Mouse (Mus musculus) E14TG2a.4 (cell line): ENCODE measurements around the gene 2410004B18Rik.

Source experiments
- H3K27me3 ChIP-seq: 2 replicates; pipeline ENCODE4 v1.6.1; 2014; ENCODE audit warnings: low read length, control low read depth; ENCODE audit not compliant: insufficient read depth
- H3K36me3 ChIP-seq: 2 replicates; pipeline ENCODE4 v1.6.1; 2014; ENCODE audit warnings: low read length, control low read depth; ENCODE audit not compliant: insufficient read depth
- H3K4me1 ChIP-seq: replicated peaks from 2 replicates; pipeline ENCODE4 v1.6.1; 2014; ENCODE audit warnings: low read depth, low read length, control low read depth
- H3K4me3 ChIP-seq: replicated peaks from 2 replicates; pipeline ENCODE4 v1.5.1; 2014; ENCODE audit warnings: mild to moderate bottlenecking, low read length
- H3K9me3 ChIP-seq: 2 replicates; pipeline ENCODE4 v1.6.1; 2014; ENCODE audit warnings: low read length, control low read depth
- CTCF ChIP-seq: conservative IDR thresholded peaks from 2 replicates; pipeline ENCODE4 v1.5.1; 2014; ENCODE audit warnings: low read length
- NANOG ChIP-seq: IDR thresholded peaks from 2 replicates; pipeline ENCODE4 v1.6.1; 2014; ENCODE audit warnings: borderline replicate concordance, low read length, mixed read lengths
- POU5F1 ChIP-seq: IDR thresholded peaks from 2 replicates; pipeline ENCODE4 v1.6.1; 2014; ENCODE audit warnings: low read length, borderline replicate concordance

2410004B18Rik gene

DNA sequence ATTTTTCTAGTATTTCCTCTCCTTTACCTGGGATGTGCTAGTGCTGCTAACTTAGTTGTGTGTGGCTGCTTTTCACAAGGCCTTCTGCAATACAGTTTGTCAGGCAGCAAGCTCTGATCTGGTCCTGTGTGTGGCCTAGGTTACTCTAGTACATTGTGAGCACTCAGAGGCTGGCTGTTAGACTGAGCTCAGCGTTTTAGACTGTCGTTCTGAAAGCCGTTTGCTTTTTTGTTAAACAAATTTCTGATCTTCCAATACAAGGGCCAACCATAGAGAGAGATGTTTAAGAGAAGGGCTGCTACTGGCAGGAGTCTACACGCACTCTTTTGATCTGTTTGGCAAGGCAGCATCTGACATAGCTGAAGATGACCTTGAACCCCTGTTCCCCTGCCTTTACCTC lies 2.2 kb downstream of the 2410004B18Rik start:
- H3K4me1 ChIP-seq: peaks cover 36% of the 10 kb centered on the region
- TF ChIP-seq POU5F1: no peak
- peak; percentile 63; the same call in 1 of the 2 replicates for TF ChIP-seq NANOG
- no peak for TF ChIP-seq CTCF
- no peak overlapping the region; the same call in 1 of the 2 replicates for H3K4me3 ChIP-seq
- H3K27me3 ChIP-seq: no peaks in the 10 kb centered on the region
- H3K36me3 ChIP-seq: peaks cover 57% of the 10 kb centered on the region
- no peaks in the 10 kb centered on the region for H3K9me3 ChIP-seq

DNA sequence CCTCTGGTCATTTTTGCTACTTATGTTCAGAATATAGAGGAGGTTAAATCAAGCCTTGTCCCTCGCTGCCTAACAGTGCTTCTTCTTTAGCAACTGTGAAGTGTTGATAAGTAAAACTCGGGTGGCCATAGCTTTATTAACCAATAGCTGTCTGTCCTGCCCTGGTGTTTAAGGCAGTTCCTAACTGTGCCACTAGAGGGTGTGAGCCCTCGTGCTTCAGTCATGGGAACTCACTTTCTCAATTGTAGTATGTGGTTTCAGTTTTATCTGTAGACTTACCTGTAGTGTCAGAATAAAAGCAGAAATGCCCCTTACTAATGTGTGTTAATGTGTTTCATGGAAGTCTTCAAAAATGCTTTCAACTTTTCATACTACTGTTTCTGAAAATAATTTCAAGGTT lies 4.2 kb downstream of the 2410004B18Rik start:
- Histone ChIP-seq H3K27me3 (no peaks in the 10 kb centered on the region), H3K9me3 (no peaks in the 10 kb centered on the region), H3K4me1 (peaks cover 41% of the 10 kb centered on the region), H3K36me3 (peaks cover 62% of the 10 kb centered on the region), H3K4me3 (no peak overlapping the region)
- peak; percentile 97 for TF ChIP-seq CTCF
- TF ChIP-seq NANOG: no peak
- TF ChIP-seq POU5F1: no peak

DNA sequence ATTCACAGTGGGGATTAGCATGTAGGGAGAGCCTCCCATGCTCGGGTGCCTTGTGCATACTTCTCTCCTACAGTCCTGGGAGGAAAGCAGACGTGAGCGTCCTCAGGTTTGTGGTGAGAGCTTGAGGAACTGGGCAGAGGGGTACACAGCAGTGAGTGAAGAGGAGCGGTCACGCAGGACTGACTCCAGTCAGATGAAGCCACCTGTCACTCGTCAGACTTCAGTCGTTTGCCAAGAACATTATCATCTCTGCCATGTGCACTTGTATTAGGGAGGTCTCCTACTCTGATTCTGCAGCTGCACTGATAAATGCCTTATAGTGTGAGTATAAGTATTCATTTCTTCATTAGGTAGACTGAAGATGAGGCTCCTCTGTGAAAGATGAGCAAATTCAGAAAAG lies 6.5 kb downstream of the 2410004B18Rik start:
- Histone ChIP-seq H3K4me3 (no peak overlapping the region), H3K36me3 (peaks cover 56% of the 10 kb centered on the region), H3K27me3 (no peaks in the 10 kb centered on the region), H3K9me3 (no peaks in the 10 kb centered on the region), H3K4me1 (peaks cover 28% of the 10 kb centered on the region)
- no peak for TF ChIP-seq POU5F1
- TF ChIP-seq CTCF: no peak
- no peak for TF ChIP-seq NANOG

DNA sequence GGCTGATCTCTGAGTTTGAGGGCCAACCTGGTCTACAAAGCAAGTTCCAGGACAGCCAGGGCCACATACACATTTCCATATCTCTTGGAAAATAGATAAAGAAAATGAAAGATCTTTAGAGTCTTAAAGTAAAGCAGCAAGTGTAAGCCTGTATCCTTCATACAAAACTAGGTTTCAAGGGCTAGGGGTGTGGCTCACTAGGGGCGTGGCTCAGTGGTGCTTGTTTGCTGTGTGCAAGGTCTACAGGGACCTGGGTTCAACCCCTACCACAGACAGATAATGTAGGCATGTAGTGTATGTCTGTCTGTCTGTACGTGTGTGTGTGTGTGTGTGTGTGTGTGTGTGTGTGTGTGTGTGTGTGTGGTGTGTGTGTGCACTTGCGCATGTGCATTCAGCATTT lies 8.1 kb downstream of the 2410004B18Rik start:
- TF ChIP-seq POU5F1 (no peak), CTCF (no peak), NANOG (no peak)
- Histone ChIP-seq H3K4me3 (no peak overlapping the region), H3K27me3 (peaks cover 11% of the 10 kb centered on the region), H3K4me1 (peaks cover 23% of the 10 kb centered on the region), H3K9me3 (no peaks in the 10 kb centered on the region), H3K36me3 (peaks cover 42% of the 10 kb centered on the region)

DNA sequence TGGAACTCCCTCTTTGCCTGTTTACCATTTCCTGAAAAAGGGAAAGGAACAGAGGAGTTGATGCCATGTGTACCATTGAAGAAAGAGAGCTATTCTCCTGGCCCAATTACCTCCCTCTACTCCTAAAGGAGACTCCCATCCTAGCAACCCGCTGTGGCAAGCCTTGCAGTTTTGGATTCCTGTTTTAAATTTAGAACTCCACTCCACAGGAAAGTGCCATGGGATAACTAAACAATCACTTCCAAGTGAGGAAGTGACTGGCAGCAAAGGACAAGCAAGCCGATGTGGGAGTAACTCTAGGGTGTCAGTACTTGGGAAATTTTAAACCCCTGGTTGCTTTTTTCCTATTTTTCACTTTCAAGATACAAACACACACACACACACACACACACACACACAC lies 8.8 kb downstream of the 2410004B18Rik start:
- no peaks in the 10 kb centered on the region for H3K9me3 ChIP-seq
- peaks cover 16% of the 10 kb centered on the region for H3K4me1 ChIP-seq
- no peak overlapping the region for H3K4me3 ChIP-seq
- TF ChIP-seq POU5F1: no peak
- peaks cover 35% of the 10 kb centered on the region for H3K36me3 ChIP-seq
- peaks cover 15% of the 10 kb centered on the region for H3K27me3 ChIP-seq

DNA sequence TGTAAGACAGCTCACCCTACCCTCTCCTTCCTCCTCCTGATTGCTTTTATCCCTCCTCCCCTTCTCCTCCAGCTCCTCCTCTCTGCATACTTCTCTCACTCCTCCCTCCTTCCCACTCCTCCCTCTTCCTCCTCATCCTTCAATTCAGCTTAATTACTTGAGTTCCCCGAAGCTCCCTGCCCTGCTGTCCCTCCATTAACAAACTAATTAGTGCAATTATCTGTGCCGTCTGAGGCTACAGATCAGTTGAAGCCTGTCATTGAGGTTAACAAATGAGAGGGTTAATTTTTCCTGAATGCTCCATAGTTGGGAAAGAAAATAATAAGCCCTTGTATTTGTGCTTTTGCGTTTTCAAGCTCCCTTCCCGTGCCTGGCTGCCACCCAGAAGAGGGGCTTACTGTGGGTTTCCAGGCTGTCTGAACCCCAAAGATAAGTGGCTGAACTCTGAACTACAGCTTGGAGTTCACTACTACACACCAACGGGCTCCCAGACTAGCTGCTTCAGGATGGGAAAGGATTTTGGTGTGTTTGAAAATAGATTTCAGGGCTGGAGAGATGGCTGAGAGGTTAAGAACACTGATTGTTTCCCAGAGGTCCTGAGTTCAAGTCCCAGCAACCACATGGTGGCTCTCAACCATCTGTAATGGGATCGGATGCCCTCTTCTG lies 9.9 kb downstream of the 2410004B18Rik start:
- Histone ChIP-seq H3K27me3 (peaks cover 18% of the 10 kb centered on the region), H3K9me3 (no peaks in the 10 kb centered on the region), H3K4me3 (no peak overlapping the region), H3K36me3 (peaks cover 28% of the 10 kb centered on the region), H3K4me1 (peaks cover 14% of the 10 kb centered on the region)
- no peak for TF ChIP-seq NANOG
- TF ChIP-seq CTCF: no peak
- no peak for TF ChIP-seq POU5F1

DNA sequence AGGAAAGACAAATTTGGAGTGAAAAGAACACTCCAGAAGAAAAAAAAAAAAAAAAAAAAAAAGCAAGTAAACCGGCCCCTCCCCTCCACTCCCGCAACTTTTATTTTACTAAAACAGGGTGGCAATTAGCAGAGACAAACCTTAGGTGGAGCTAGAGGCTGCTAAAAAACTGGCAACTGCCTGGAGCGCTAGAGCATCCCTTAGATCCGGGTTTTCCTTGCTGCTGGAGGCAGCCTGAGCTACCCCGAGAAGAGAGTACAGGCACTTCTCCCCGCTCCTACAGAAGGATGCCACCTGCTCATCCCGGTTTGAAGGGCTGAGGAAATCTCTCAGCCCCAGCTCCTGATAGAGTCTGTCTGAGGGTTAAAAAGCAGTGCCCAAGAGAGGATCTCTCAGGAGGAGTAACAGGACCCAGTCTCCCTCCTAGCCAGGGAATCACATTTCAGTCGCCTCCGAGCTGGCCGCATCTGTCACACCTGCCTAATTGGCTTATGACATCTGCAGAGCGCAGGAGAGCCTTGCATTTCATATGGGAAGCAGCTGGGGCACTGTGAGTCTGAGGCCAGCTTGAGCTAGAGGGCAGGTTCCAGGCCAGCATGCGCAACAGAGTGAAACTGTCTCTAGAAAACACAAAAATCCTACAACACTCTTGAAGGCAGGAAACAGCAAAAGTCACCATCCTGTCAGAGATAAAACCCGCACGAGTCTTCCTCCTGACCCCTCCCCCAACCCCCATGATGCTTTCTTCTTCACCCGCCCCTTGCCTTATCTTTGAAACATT lies 12.4 kb downstream of the 2410004B18Rik start:
- Histone ChIP-seq H3K4me3 (0 out of 2 replicates have a peak overlapping the region, but pooled peaks have one; percentile 2), H3K27me3 (peaks cover 18% of the 10 kb centered on the region), H3K9me3 (no peaks in the 10 kb centered on the region), H3K4me1 (peaks cover 14% of the 10 kb centered on the region), H3K36me3 (peaks cover 2% of the 10 kb centered on the region; the same call in 1 of the 2 replicates)
- TF ChIP-seq CTCF (peak; percentile 23), NANOG (no peak), POU5F1 (no peak)

DNA sequence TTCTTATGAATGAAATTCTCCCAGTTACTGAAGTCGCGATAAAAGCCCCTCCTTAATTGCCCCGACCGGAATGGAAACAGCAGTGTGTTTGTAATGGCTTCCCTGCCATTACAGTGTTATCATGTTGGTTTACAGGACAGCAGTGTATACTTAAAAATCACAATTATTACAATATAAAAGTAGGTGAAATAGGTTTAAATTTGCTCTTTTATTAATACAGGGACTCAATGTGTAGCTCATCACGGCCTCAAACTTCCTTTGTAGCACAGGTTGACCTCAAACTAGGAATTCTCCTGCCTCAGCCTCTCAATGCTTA lies 13.0 kb downstream of the 2410004B18Rik start:
- Histone ChIP-seq H3K27me3 (peaks cover 18% of the 10 kb centered on the region), H3K36me3 (no peaks in the 10 kb centered on the region), H3K4me3 (no peak overlapping the region), H3K4me1 (peaks cover 12% of the 10 kb centered on the region), H3K9me3 (no peaks in the 10 kb centered on the region)
- TF ChIP-seq NANOG (no peak), CTCF (no peak), POU5F1 (no peak)
